11 mouse cellular contexts compared by ENCODE assay signal in the genomic region with DNA sequence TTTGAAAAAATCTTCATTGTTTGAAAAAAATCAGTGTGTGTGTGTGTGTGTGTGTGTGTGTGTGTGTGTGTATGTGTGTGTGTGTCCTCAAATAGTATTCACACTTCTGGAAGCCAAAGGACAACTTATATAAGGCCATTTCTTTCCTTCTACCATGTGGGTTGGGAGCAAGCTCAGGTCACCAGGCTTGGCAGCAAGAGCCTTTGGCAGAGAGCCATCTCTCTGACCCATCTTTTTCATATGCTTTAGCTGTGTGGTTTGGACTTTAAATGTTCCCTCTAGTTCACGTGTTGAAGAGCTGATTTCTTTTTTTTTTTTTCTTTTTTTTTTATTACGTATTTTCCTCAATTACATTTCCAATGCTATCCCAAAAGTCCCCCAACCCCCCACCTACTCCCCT.
A peak's percentile ranks its signal among the peaks of the same experiment; 100 is the strongest.
DNase-seq lines count a peak whose midpoint lies in the region; ATAC-seq and TF ChIP-seq lines count a peak whose summit lies in the region.
"Had no signal": no experiment of that assay in that cellular context is flagged by ENCODE, and none has a peak within 500 bp of the region (broad histone marks: within the 10 kb centered on the region; RNA-seq: fewer than 3 reads in every experiment).

No protein-coding gene starts in this region.

- H3K9me3 ChIP-seq in embryonic facial prominence, embryonic 14.5 days (ENCODE audit: control insufficient read depth, low read length) = no peaks in the 10 kb centered on the region
- H3K9me3 ChIP-seq in embryonic facial prominence, embryonic 10.5 days = no peaks in the 10 kb centered on the region
- no peaks in the 10 kb centered on the region for H3K9me3 ChIP-seq in lung, embryonic 14.5 days (ENCODE audit: low read depth, low read length)
- no peaks in the 10 kb centered on the region for H3K9me3 ChIP-seq in forebrain, embryonic 16.5 days (ENCODE audit: control insufficient read depth, low read length)
- H3K9me3 ChIP-seq in hindbrain, embryonic 10.5 days = no peaks in the 10 kb centered on the region
- H3K9me3 ChIP-seq: limb, embryonic 15.5 days; lung, embryonic 15.5 days had no signal

- no peak overlapping the region for H3K4me2 ChIP-seq in embryonic facial prominence, embryonic 14.5 days (ENCODE audit: low read depth, low read length)
- no peak overlapping the region for H3K4me2 ChIP-seq in lung, embryonic 14.5 days
- H3K4me2 ChIP-seq in forebrain, embryonic 16.5 days (ENCODE audit: low read length) = no peak overlapping the region
- H3K4me2 ChIP-seq: limb, embryonic 15.5 days; lung, embryonic 15.5 days had no signal

- H3K9ac ChIP-seq in embryonic facial prominence, embryonic 14.5 days (ENCODE audit: low read depth, low read length) = no peak overlapping the region
- no peak overlapping the region for H3K9ac ChIP-seq in lung, embryonic 14.5 days
- no peak overlapping the region for H3K9ac ChIP-seq in forebrain, embryonic 16.5 days (replicated peaks; ENCODE audit: low read depth, low read length)
- H3K9ac ChIP-seq: limb, embryonic 15.5 days; lung, embryonic 15.5 days had no signal

- no peaks in the 10 kb centered on the region for H3K4me1 ChIP-seq in embryonic facial prominence, embryonic 14.5 days (ENCODE audit: control insufficient read depth, insufficient read depth, low read length)
- no peaks in the 10 kb centered on the region for H3K4me1 ChIP-seq in embryonic facial prominence, embryonic 10.5 days
- H3K4me1 ChIP-seq in lung, embryonic 14.5 days (ENCODE audit: insufficient read depth) = no peaks in the 10 kb centered on the region
- H3K4me1 ChIP-seq in forebrain, embryonic 16.5 days (replicated peaks; ENCODE audit: control insufficient read depth, insufficient read depth, low read length) = no peaks in the 10 kb centered on the region
- H3K4me1 ChIP-seq in hindbrain, embryonic 10.5 days (replicated peaks) = no peaks in the 10 kb centered on the region
- H3K4me1 ChIP-seq: limb, embryonic 15.5 days; lung, embryonic 15.5 days had no signal

- ATAC-seq in embryonic facial prominence, embryonic 14.5 days (ENCODE audit: low read depth) = no peak
- ATAC-seq in lung, embryonic 14.5 days (ENCODE audit: insufficient read depth) = peak; percentile 70; the same call in 1 of the 2 replicates
- ATAC-seq in forebrain, embryonic 16.5 days = no peak
- ATAC-seq: hindbrain, embryonic 16.5 days had no signal

- H3K4me3 ChIP-seq in embryonic facial prominence, embryonic 14.5 days (ENCODE audit: low read depth, low read length) = no peak overlapping the region
- no peak overlapping the region for H3K4me3 ChIP-seq in embryonic facial prominence, embryonic 10.5 days
- no peak overlapping the region for H3K4me3 ChIP-seq in lung, embryonic 14.5 days (ENCODE audit: low read depth, low read length)
- no peak overlapping the region for H3K4me3 ChIP-seq in forebrain, embryonic 16.5 days (replicated peaks; ENCODE audit: low read length)
- no peak overlapping the region for H3K4me3 ChIP-seq in hindbrain, embryonic 10.5 days
- H3K4me3 ChIP-seq: limb, embryonic 15.5 days; lung, embryonic 15.5 days had no signal

- no peaks in the 10 kb centered on the region for H3K27me3 ChIP-seq in embryonic facial prominence, embryonic 14.5 days (replicated peaks; ENCODE audit: control insufficient read depth, insufficient read depth, low read length)
- H3K27me3 ChIP-seq in embryonic facial prominence, embryonic 10.5 days (replicated peaks; ENCODE audit: low read depth, poor library complexity, severe bottlenecking) = no peaks in the 10 kb centered on the region
- H3K27me3 ChIP-seq in lung, embryonic 14.5 days (ENCODE audit: insufficient read depth, low read length) = no peaks in the 10 kb centered on the region
- H3K27me3 ChIP-seq in forebrain, embryonic 16.5 days (replicated peaks; ENCODE audit: control insufficient read depth, insufficient read depth, low read length) = no peaks in the 10 kb centered on the region
- no peaks in the 10 kb centered on the region for H3K27me3 ChIP-seq in hindbrain, embryonic 10.5 days (ENCODE audit: insufficient read depth, poor library complexity, severe bottlenecking)
- H3K27me3 ChIP-seq: limb, embryonic 15.5 days; lung, embryonic 15.5 days had no signal

- peak; percentile 14 for DNase-seq in embryonic facial prominence, embryonic 14.5 days (ENCODE audit: low spot score)
- no peak for DNase-seq in embryonic facial prominence, embryonic 10.5 days (ENCODE audit: low spot score)
- peak; percentile 81 for DNase-seq in lung, embryonic 14.5 days
- no peak for DNase-seq in lung, postnatal 25 days (ENCODE audit: low spot score)
- DNase-seq in cerebellum, postnatal 14 days = peak; percentile 56 to 69
- DNase-seq in hindbrain, embryonic 10.5 days (ENCODE audit: low spot score) = no peak
- DNase-seq: layer of hippocampus, postnatal 36 days had no signal

- no peak overlapping the region for H3K27ac ChIP-seq in embryonic facial prominence, embryonic 14.5 days (replicated peaks; ENCODE audit: low read depth, low read length)
- no peak overlapping the region for H3K27ac ChIP-seq in embryonic facial prominence, embryonic 10.5 days (replicated peaks)
- H3K27ac ChIP-seq in lung, embryonic 14.5 days (ENCODE audit: low read depth) = no peak overlapping the region
- no peak overlapping the region for H3K27ac ChIP-seq in forebrain, embryonic 16.5 days (ENCODE audit: low read length)
- H3K27ac ChIP-seq in hindbrain, embryonic 10.5 days = no peak overlapping the region
- H3K27ac ChIP-seq: limb, embryonic 15.5 days; lung, embryonic 15.5 days had no signal

- H3K36me3 ChIP-seq in embryonic facial prominence, embryonic 14.5 days (ENCODE audit: control insufficient read depth, insufficient read depth, low read length) = no peaks in the 10 kb centered on the region
- H3K36me3 ChIP-seq in embryonic facial prominence, embryonic 10.5 days (replicated peaks) = no peaks in the 10 kb centered on the region
- no peaks in the 10 kb centered on the region for H3K36me3 ChIP-seq in lung, embryonic 14.5 days (ENCODE audit: insufficient read depth)
- no peaks in the 10 kb centered on the region for H3K36me3 ChIP-seq in forebrain, embryonic 16.5 days (ENCODE audit: control insufficient read depth, insufficient read depth)
- no peaks in the 10 kb centered on the region for H3K36me3 ChIP-seq in hindbrain, embryonic 10.5 days
- H3K36me3 ChIP-seq: limb, embryonic 15.5 days; lung, embryonic 15.5 days had no signal

- no peak for TF ChIP-seq CTCF in lung, embryonic 14.5 days (IDR thresholded peaks at IDR 0.05; ENCODE audit: low read depth)

- WGBS in embryonic facial prominence, embryonic 14.5 days = 74% methylated on average over 2 of the region's 2 CpGs
- WGBS in embryonic facial prominence, embryonic 10.5 days = 95% methylated on average over 2 of the region's 2 CpGs
- 56% methylated on average over 2 of the region's 2 CpGs for WGBS in lung, embryonic 14.5 days
- WGBS in forebrain, embryonic 16.5 days = 82% methylated on average over 2 of the region's 2 CpGs
- 87% methylated on average over 2 of the region's 2 CpGs for WGBS in hindbrain, embryonic 10.5 days

Comparison
In these comparisons a context has a peak if more than half of its experiments do, and no peak if none do; other contexts are left out.
1. DNase-seq: peak in embryonic facial prominence, embryonic 14.5 days (single experiment), lung, embryonic 14.5 days (single experiment) and cerebellum, postnatal 14 days (2 of 2); none in embryonic facial prominence, embryonic 10.5 days (single experiment), lung, postnatal 25 days (single experiment) and hindbrain, embryonic 10.5 days (single experiment).